Mouse (Mus musculus) cerebellum, postnatal 14 days (tissue): ENCODE data around the gene Cdr2.
"Not testable (repeated sequence)": the region's sequence is repeated elsewhere in the genome, so short reads cannot be mapped to it uniquely, and the experiment has no call there.

ENCODE experiments used
- DNase-seq, 2 experiments: peaks; one replicate each; pipeline ENCODE4 v3.0.0; 2021; ENCODE audit warnings: mixed read lengths in 2 of 2

Gene Cdr2

GRCm38 (mm10) chr7:120982200-120982841 lies at the start of gene Cdr2, which contains the start of gene Mfsd13b:
Gene Cdr2 (minus strand): TSS chr7:120982312.
Gene Mfsd13b (plus strand): TSS chr7:120982509.
- peak; percentile 96 to 98 for DNase-seq

- not testable (repeated sequence) for DNase-seq
Observed at GRCm38 (mm10) chr7:121029947-121030346, 47.8 kb upstream of the Cdr2 start.

GRCm38 (mm10) chr7:121026300-121026699 lies 44.2 kb upstream of the Cdr2 start:
- DNase-seq: no peak

- no peak for DNase-seq
Observed at GRCm38 (mm10) chr7:121025221-121026008, 43.3 kb upstream of the Cdr2 start.

- DNase-seq: no peak
Observed at GRCm38 (mm10) chr7:121020277-121020676, 38.2 kb upstream of the Cdr2 start.

- DNase-seq: no peak
Observed at GRCm38 (mm10) chr7:121018778-121019177, 36.7 kb upstream of the Cdr2 start.

GRCm38 (mm10) chr7:121014486-121014885 lies 32.4 kb upstream of the Cdr2 start:
- DNase-seq: no peak

- DNase-seq: no peak
Observed at GRCm38 (mm10) chr7:121011794-121012689, 29.9 kb upstream of the Cdr2 start.

GRCm38 (mm10) chr7:121003793-121004418 lies 21.8 kb upstream of the Cdr2 start:
- DNase-seq: no peak

GRCm38 (mm10) chr7:121002407-121002928 lies 20.4 kb upstream of the Cdr2 start:
- no peak for DNase-seq

- no peak for DNase-seq
Observed at GRCm38 (mm10) chr7:121001879-121002278, 19.8 kb upstream of the Cdr2 start.

GRCm38 (mm10) chr7:121000065-121000822 lies 18.1 kb upstream of the Cdr2 start:
- DNase-seq: no peak

GRCm38 (mm10) chr7:120999021-120999530 lies 17.0 kb upstream of the Cdr2 start:
- DNase-seq: no peak

- DNase-seq: no peak
Observed at GRCm38 (mm10) chr7:120991191-120991590, 9.1 kb upstream of the Cdr2 start.

- peak in 1 of 2 experiments; percentile 6 for DNase-seq
Observed at GRCm38 (mm10) chr7:120982968-120983367, 856 bp upstream of the Cdr2 start.

GRCm38 (mm10) chr7:120980931-120981924 lies 884 bp downstream of the Cdr2 start:
- peak; percentile 65 to 66 for DNase-seq

GRCm38 (mm10) chr7:120980041-120980440 lies 2.1 kb downstream of the Cdr2 start:
- no peak for DNase-seq

- peak; percentile 16 to 20 for DNase-seq
Observed at GRCm38 (mm10) chr7:120977063-120977462, 5.0 kb downstream of the Cdr2 start.

GRCm38 (mm10) chr7:120974001-120974400 lies 8.1 kb downstream of the Cdr2 start:
- no peak for DNase-seq

GRCm38 (mm10) chr7:120972471-120972870 lies 9.6 kb downstream of the Cdr2 start:
- not testable (repeated sequence) for DNase-seq
